Mouse (Mus musculus): ENCODE results near the gene Lfng. TPM values are rescaled to one million over a fixed set of nuclear protein-coding genes. Genes with fewer than 3 reads are reported as not detected.

Gene Lfng
- total and polyA plus RNA-seq, 3 experiments = 11.2 to 14.1 TPM; not detected in 1

- DNase-seq (ENCODE audit: low read depth, low spot score) = no peak
- Histone ChIP-seq H3K27ac (ENCODE audit: control insufficient read depth, low read depth, low read length) (no peak overlapping the region), H3K79me2 (ENCODE audit: control insufficient read depth, insufficient read depth, low read length, poor library complexity) (no peaks in the 10 kb centered on the region), H3K4me1 (ENCODE audit: control insufficient read depth in 1 of 2, insufficient read depth in 2 of 2, low read length in 2 of 2) (peaks cover 5 to 16% of the 10 kb centered on the region in 2 experiments; a peak in 3 of 4 replicates), H3K27me3 (ENCODE audit: control insufficient read depth in 1 of 2, insufficient read depth in 2 of 2, low read length in 2 of 2) (no peaks in the 10 kb centered on the region; a peak in 1 of 4 replicates), H3K36me3 (ENCODE audit: control insufficient read depth in 1 of 2, insufficient read depth in 2 of 2, low read length in 2 of 2) (peaks cover 0 to 5% of the 10 kb centered on the region in 2 experiments; a peak in 2 of 4 replicates), H3K4me3 (ENCODE audit: control insufficient read depth in 1 of 2, insufficient read depth in 1 of 2, low read depth in 2 of 2, low read length in 2 of 2) (no peak overlapping the region), H3K9ac (ENCODE audit: control insufficient read depth, low read depth, low read length, poor library complexity, severe bottlenecking) (no peak overlapping the region), H3K9me3 (replicated peaks; ENCODE audit: insufficient read depth, low read length) (no peaks in the 10 kb centered on the region)
- TF ChIP-seq MXI1 (IDR thresholded peaks at IDR 0.05; ENCODE audit: low read depth, low read length) = no peak
- TF ChIP-seq RAD21 (IDR thresholded peaks at IDR 0.05; ENCODE audit: low read depth, low read length) = no peak
- TF ChIP-seq E2F4 (IDR thresholded peaks at IDR 0.05; ENCODE audit: borderline replicate concordance, low read depth, low read length) = no peak
- TF ChIP-seq GATA1 (IDR thresholded peaks at IDR 0.05; ENCODE audit: low read depth, low read length) = no peak
- no peak for TF ChIP-seq JUND (IDR thresholded peaks at IDR 0.05; ENCODE audit: low read depth, low read length)
- no peak for TF ChIP-seq SMC3 (IDR thresholded peaks at IDR 0.05; ENCODE audit: low read depth, low read length)
- no peak for TF ChIP-seq HCFC1 (IDR thresholded peaks at IDR 0.05; ENCODE audit: low read depth, low read length)
- TF ChIP-seq CHD2 (IDR thresholded peaks at IDR 0.05; ENCODE audit: low read length) = no peak
- TF ChIP-seq CHD1 (IDR thresholded peaks at IDR 0.05; ENCODE audit: low read depth, low read length) = no peak
- TF ChIP-seq RCOR1 (IDR thresholded peaks at IDR 0.05; ENCODE audit: low read depth, low read length) = no peak
- TF ChIP-seq MYC (IDR thresholded peaks at IDR 0.05; ENCODE audit: low read depth, low read length) = no peak
- no peak for TF ChIP-seq SIN3A (IDR thresholded peaks at IDR 0.05; ENCODE audit: low read length)
- TF ChIP-seq ZNF384 (IDR thresholded peaks at IDR 0.05; ENCODE audit: low read depth, low read length) = no peak
- no peak for TF ChIP-seq ELF1 (IDR thresholded peaks at IDR 0.05; ENCODE audit: low read depth, low read length)
- TF ChIP-seq ZMIZ1 (IDR thresholded peaks at IDR 0.05; ENCODE audit: low read depth, low read length) = no peak
- TF ChIP-seq KAT2A (conservative IDR thresholded peaks at IDR 0.05; ENCODE audit: low read depth, low read length) = no peak
- TF ChIP-seq TCF12 (IDR thresholded peaks at IDR 0.05; ENCODE audit: low read depth, low read length) = no peak
- TF ChIP-seq NRF1 (IDR thresholded peaks at IDR 0.05; ENCODE audit: insufficient read depth, low read depth, low read length, poor library complexity, severe bottlenecking) = no peak
Measured at GRCm38 (mm10) chr5:140571201-140571600, 35.9 kb upstream of the Lfng start.

GRCm38 (mm10) chr5:140571673-140572072 lies 35.4 kb upstream of the Lfng start:
- Histone ChIP-seq H3K9me3 (replicated peaks; ENCODE audit: insufficient read depth, low read length) (no peaks in the 10 kb centered on the region), H3K4me1 (ENCODE audit: control insufficient read depth in 1 of 2, insufficient read depth in 2 of 2, low read length in 2 of 2) (peaks cover 5 to 16% of the 10 kb centered on the region in 2 experiments; a peak in 3 of 4 replicates), H3K36me3 (ENCODE audit: control insufficient read depth in 1 of 2, insufficient read depth in 2 of 2, low read length in 2 of 2) (peaks cover 0 to 5% of the 10 kb centered on the region in 2 experiments; a peak in 2 of 4 replicates), H3K9ac (ENCODE audit: control insufficient read depth, low read depth, low read length, poor library complexity, severe bottlenecking) (no peak overlapping the region), H3K27me3 (ENCODE audit: control insufficient read depth in 1 of 2, insufficient read depth in 2 of 2, low read length in 2 of 2) (no peaks in the 10 kb centered on the region; a peak in 1 of 4 replicates), H3K79me2 (ENCODE audit: control insufficient read depth, insufficient read depth, low read length, poor library complexity) (no peaks in the 10 kb centered on the region), H3K27ac (ENCODE audit: control insufficient read depth, low read depth, low read length) (no peak overlapping the region), H3K4me3 (ENCODE audit: control insufficient read depth in 1 of 2, insufficient read depth in 1 of 2, low read depth in 2 of 2, low read length in 2 of 2) (no peak overlapping the region)
- TF ChIP-seq USF1 (IDR thresholded peaks at IDR 0.05; ENCODE audit: low read depth, low read length) (no peak), TBP (IDR thresholded peaks at IDR 0.05; ENCODE audit: low read depth, low read length) (no peak), UBTF (IDR thresholded peaks at IDR 0.05; ENCODE audit: borderline replicate concordance, insufficient read depth, low read depth, low read length) (no peak), HCFC1 (IDR thresholded peaks at IDR 0.05; ENCODE audit: low read depth, low read length) (no peak), SMC3 (IDR thresholded peaks at IDR 0.05; ENCODE audit: low read depth, low read length) (no peak), ETS1 (IDR thresholded peaks at IDR 0.05; ENCODE audit: low read depth, low read length) (no peak), MYC (IDR thresholded peaks at IDR 0.05; ENCODE audit: low read depth, low read length) (no peak), MEF2A (IDR thresholded peaks at IDR 0.05; ENCODE audit: extremely low read depth, insufficient replicate concordance, low read depth, low read length, poor library complexity, severe bottlenecking) (no peak), MAZ (IDR thresholded peaks at IDR 0.05; ENCODE audit: low read depth, low read length) (no peak), ELF1 (IDR thresholded peaks at IDR 0.05; ENCODE audit: low read depth, low read length) (no peak), RCOR1 (IDR thresholded peaks at IDR 0.05; ENCODE audit: low read depth, low read length) (no peak), MAX (IDR thresholded peaks at IDR 0.05; ENCODE audit: low read length) (no peak), POLR2A (IDR thresholded peaks at IDR 0.05; ENCODE audit: control insufficient read depth in 1 of 2, insufficient read depth in 1 of 2, low read depth in 1 of 2, low read length in 2 of 2, poor library complexity in 1 of 2) (no peak), GABPA (IDR thresholded peaks at IDR 0.05; ENCODE audit: low read depth, low read length) (no peak), MYB (IDR thresholded peaks at IDR 0.05; ENCODE audit: low read depth, low read length) (no peak), ZKSCAN1 (IDR thresholded peaks at IDR 0.05; ENCODE audit: low read depth, low read length) (no peak), POLR2AphosphoS5 (IDR thresholded peaks at IDR 0.05; ENCODE audit: borderline replicate concordance, low read depth, low read length) (no peak), NELFE (IDR thresholded peaks at IDR 0.05; ENCODE audit: low read depth, low read length) (no peak), CHD2 (IDR thresholded peaks at IDR 0.05; ENCODE audit: low read length) (no peak)
- no peak for DNase-seq (ENCODE audit: low read depth, low spot score)

Data from MEL (cell line).